Mouse (Mus musculus) megakaryocyte, embryonic 14.5 days (primary cell): ENCODE measurements at regions not wholly inside any gene's neighbourhood (a gene's known extent, or its start where the extent isn't known, plus 50 kb on each side); places are given as distances from the start of the nearest gene placed in this dataset.

ENCODE experiments used
- H3K27me3 ChIP-seq: replicated peaks from 2 replicates; pipeline ENCODE3; 2012; ENCODE audit warnings: inconsistent platforms
- H3K36me3 ChIP-seq: replicated peaks from 2 replicates; pipeline ENCODE3; 2012; ENCODE audit warnings: low read length, inconsistent platforms, mixed read lengths
- H3K4me1 ChIP-seq: 2 replicates; pipeline ENCODE4 v1.6.1; 2012; ENCODE audit warnings: inconsistent platforms
- H3K4me3 ChIP-seq: replicated peaks from 2 replicates; pipeline ENCODE3; 2012; ENCODE audit warnings: moderate library complexity, mild to moderate bottlenecking, inconsistent platforms
- H3K9me3 ChIP-seq: 2 replicates; pipeline ENCODE4 v1.6.1; 2012; ENCODE audit warnings: inconsistent platforms
- FLI1 ChIP-seq: IDR thresholded peaks from 2 replicates; pipeline ENCODE4 v1.6.1; 2012; ENCODE audit warnings: low read length, inconsistent platforms, mixed read lengths
- GATA1 ChIP-seq: IDR thresholded peaks from 3 replicates; pipeline ENCODE4 v1.6.1; 2012; ENCODE audit warnings: mixed read lengths, low read length, inconsistent platforms, borderline replicate concordance

DNA sequence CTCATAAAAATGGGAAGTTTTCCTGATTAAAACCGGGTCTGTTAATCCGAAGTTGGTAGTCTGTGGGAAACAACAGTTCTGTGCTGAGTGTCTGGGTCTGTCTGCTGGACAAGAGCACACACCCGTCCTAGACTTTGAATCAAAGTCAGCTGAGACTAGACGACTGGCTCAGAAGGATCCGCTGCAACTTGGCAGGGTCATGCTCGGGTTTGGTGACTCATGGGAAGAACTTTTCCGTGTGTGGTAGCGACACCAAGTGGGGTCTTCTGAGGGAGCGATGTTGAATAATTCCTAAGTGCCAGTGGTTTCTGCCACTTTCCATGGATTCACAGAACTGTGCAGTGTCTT, 248.9 kb downstream of the Ankrd50 start:
- Histone ChIP-seq H3K4me1 (no peaks in the 10 kb centered on the region), H3K9me3 (no peaks in the 10 kb centered on the region), H3K27me3 (peaks cover 12% of the 10 kb centered on the region), H3K4me3 (no peak overlapping the region), H3K36me3 (no peaks in the 10 kb centered on the region)
- TF ChIP-seq GATA1, result no peak

DNA sequence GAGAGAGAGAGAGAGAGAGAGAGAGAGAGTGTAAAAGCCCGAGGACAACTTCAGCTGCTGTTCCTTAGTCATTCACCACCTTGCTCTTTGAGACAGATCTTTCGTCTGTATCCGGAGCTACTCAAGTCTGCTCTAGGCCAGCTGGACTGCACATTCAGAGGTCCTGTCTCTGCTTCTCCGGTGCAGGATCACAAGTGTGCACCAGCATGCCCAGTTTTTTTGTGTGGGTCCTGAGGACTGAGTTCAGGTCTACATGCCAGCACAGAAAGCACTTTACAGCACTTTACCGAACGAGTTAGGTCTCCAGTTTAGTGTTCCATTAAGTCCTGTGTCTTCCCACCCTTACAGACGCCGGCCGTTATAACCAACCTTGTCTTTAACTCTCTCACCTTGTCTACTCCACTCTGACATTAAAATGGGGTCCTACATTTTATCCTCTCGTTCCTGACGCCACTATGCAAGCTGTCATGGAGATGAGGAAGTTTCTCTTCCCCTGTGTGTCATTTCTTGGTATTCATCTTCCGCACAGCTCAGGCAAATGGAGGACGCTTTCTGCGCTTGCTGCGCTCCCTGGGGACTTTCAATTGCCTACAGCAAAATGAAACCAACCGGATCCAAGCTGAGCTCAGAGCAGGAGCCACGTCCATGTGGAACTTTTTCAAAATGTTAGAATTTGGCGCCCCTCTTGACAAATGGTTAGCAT, 249.5 kb downstream of the Ankrd50 start:
- no peaks in the 10 kb centered on the region for H3K9me3 ChIP-seq

DNA sequence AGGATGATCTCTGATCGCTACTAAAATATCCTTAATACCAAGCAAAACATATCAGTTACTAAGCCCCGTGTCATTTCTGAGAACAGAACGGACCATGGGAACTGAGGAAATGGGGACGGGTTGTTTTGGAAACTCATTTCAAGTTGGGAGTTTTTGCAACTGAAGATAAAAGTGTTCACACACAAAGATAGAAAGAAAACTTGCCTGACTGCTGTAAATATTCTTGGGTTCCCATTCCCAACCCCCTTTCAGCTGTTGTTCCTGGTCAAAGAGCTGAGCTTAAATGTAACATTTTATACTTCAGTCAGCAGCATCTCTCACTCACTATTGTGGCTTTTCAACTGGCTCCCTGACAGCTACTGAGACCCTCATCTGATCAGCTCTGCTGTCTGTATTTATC, 250.1 kb downstream of the Ankrd50 start:
- Histone ChIP-seq H3K36me3 (no peaks in the 10 kb centered on the region), H3K4me1 (no peaks in the 10 kb centered on the region), H3K9me3 (no peaks in the 10 kb centered on the region), H3K27me3 (peaks cover 15% of the 10 kb centered on the region), H3K4me3 (no peak overlapping the region)
- TF ChIP-seq FLI1 (no peak), GATA1 (no peak)

More for the DNA sequence above, 249.5 kb downstream of the Ankrd50 start:
- TF ChIP-seq GATA1 (no peak), FLI1 (no peak)
- peaks cover 12% of the 10 kb centered on the region for H3K27me3 ChIP-seq
- no peaks in the 10 kb centered on the region for H3K4me1 ChIP-seq
- H3K36me3 ChIP-seq, result no peaks in the 10 kb centered on the region
- H3K4me3 ChIP-seq, result no peak overlapping the region

DNA sequence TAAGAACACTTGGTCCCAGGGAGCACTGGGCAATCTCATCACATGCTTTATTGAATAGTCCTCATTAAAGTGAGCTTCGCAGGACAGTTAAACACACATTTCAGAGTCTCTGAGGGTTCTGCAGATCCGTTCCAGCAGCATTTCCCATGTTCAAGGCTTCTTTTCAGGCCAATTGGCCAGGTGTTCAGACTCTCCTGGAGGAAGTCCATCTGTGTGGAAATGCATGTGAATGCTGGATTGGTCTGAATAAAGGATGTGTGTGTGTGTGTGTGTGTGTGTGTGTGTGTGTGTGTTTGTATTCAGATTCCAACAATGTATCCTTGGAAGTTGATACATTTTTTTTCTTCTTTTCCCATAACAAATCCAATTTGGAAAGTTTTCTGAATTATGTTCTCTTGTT, 250.6 kb downstream of the Ankrd50 start:
- H3K36me3 ChIP-seq, result no peaks in the 10 kb centered on the region
- no peaks in the 10 kb centered on the region for H3K9me3 ChIP-seq
- no peaks in the 10 kb centered on the region for H3K4me1 ChIP-seq
- peaks cover 16% of the 10 kb centered on the region for H3K27me3 ChIP-seq
- no peak overlapping the region for H3K4me3 ChIP-seq
- TF ChIP-seq FLI1 (no peak), GATA1 (no peak)

DNA sequence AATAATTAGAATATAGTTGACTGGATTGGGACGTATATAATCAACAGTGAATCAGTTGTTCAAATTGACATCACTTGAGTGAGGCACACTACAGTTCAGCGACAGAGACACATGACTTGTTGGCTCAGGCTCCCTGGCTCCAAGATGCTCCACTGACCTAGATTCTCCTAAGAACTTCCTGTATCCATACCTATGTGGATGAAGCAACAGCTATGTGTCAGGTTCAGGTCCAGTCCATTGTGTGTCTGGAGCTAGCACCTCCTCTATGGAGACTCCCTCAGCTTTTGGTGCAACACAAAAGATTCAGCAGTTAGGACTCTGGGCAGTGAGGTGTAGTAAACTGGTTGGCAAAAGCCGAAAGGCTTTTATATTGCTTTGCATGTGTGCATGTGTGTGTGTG, 251.6 kb downstream of the Ankrd50 start:
- Histone ChIP-seq H3K4me3 (no peak overlapping the region), H3K27me3 (peaks cover 18% of the 10 kb centered on the region), H3K9me3 (no peaks in the 10 kb centered on the region), H3K4me1 (no peaks in the 10 kb centered on the region), H3K36me3 (no peaks in the 10 kb centered on the region)
- TF ChIP-seq GATA1 (no peak), FLI1 (no peak)

DNA sequence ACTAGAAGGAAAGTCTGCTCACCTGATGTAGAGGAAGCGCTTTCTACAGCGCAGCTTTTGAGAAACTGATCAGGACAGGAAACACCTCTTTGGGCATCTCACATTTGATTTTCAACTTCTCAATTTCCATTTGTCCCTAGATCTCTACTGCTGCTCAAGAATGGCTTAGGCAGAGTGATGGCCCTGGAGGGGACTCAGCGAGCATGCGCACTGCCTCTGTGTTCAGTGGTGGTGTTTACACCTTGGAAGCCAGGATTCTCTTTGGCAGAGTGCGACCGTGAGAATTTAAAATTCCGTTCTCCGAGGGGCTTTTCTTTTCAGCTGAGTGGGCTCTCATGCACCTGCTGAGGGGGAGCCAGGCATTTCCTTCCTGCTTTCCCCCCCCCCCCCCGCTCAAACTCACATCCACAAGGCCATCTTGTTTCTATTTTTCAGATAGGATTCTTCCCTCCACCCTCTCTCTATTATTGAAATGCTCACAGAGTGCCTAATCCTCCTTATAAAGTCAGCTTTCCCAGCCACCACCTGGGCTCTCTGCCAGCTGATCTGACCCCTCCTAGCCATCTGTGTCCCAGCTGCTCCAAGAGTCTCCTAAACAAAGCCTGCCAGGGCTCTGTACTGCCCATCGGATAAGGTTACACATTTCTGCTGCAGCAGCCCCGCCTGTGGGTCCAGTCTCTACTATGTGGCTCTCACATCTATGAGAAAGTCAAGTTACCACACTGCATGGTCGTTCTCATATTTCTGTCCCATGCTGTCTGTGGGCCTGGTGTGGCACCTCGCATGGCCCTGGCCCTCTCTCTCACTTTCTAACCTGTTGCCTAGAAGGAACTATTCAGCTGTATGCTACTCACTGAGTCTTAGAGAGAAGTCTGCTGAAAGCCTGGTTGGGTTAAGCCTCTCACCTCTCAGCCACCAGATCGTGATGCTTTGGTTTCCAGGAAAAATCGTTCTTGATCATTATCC, 252.2 kb downstream of the Ankrd50 start:
- no peaks in the 10 kb centered on the region for H3K36me3 ChIP-seq
- TF ChIP-seq GATA1, result no peak
- TF ChIP-seq FLI1, result no peak

DNA sequence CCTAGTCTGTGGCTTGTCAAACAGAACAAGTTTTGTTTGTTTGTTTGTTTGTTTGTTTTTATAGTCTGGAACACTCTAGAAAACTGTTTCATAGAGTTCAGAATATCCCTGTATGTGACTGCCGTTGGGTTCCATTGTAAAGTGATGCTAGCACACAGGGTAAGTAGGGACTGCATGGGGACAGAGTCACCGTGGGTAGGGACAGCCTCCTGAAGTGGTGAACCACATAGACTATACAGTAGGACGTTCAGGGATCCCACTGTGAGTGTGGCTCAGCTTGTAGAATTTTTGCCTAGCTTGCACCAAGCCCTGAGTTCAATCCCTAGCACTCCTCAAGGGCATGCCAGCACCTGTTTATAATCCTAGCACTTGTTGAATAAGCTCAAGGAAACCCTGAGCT, 253.1 kb downstream of the Ankrd50 start:
- Histone ChIP-seq H3K36me3 (no peaks in the 10 kb centered on the region), H3K4me3 (no peak overlapping the region), H3K27me3 (peaks cover 25% of the 10 kb centered on the region), H3K9me3 (no peaks in the 10 kb centered on the region), H3K4me1 (peaks cover 5% of the 10 kb centered on the region; the same call in 1 of the 2 replicates)
- no peak for TF ChIP-seq GATA1
- TF ChIP-seq FLI1, result no peak

More for the DNA sequence above, 252.2 kb downstream of the Ankrd50 start:
- H3K4me1 ChIP-seq, result no peaks in the 10 kb centered on the region
- peaks cover 18% of the 10 kb centered on the region for H3K27me3 ChIP-seq
- no peaks in the 10 kb centered on the region for H3K9me3 ChIP-seq
- no peak overlapping the region for H3K4me3 ChIP-seq

DNA sequence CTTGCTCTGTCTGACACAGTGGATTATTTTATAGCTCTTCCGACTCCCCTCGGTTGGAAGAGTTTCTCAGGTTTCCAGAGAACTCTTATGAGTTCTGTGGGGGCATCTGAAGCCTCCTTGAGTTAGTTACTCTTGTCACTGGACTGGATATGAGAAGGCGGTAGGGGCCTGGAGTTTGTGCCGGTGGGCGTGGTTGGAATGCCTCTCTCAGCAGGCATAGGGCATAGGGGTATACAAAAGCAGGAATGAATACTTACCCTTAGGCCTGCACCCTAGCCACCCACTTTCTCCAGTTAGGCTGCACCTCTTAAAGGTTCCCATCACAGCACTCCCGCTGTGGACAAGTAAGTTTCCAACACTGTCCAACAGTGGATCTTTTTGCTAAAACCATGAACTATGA, 253.8 kb downstream of the Ankrd50 start:
- Histone ChIP-seq H3K36me3 (no peaks in the 10 kb centered on the region), H3K4me1 (peaks cover 5% of the 10 kb centered on the region; the same call in 1 of the 2 replicates), H3K9me3 (no peaks in the 10 kb centered on the region), H3K4me3 (no peak overlapping the region), H3K27me3 (peaks cover 25% of the 10 kb centered on the region)
- TF ChIP-seq GATA1, result no peak
- no peak for TF ChIP-seq FLI1

DNA sequence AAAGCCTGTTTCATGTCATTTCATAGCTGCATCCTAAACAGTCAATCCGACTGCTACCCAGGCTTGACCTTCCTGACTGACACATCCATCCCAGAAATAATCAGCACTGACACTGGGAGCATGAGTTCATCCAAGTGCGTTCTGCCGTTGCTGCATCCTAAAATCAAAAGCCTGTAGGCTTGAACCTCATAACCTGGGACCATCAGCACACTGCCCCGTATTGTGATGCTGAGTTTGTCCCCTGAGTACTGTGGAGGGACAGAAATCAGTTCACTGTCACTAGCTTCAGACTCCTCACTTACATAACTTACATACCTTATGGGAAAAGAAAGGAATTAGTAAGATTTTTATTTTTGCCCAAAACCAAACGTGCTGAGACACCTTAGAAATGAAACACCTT, 255.0 kb downstream of the Ankrd50 start:
- Histone ChIP-seq H3K9me3 (no peaks in the 10 kb centered on the region), H3K36me3 (no peaks in the 10 kb centered on the region), H3K27me3 (peaks cover 23% of the 10 kb centered on the region), H3K4me3 (no peak overlapping the region), H3K4me1 (peaks cover 5% of the 10 kb centered on the region; the same call in 1 of the 2 replicates)
- TF ChIP-seq FLI1 (no peak), GATA1 (no peak)

DNA sequence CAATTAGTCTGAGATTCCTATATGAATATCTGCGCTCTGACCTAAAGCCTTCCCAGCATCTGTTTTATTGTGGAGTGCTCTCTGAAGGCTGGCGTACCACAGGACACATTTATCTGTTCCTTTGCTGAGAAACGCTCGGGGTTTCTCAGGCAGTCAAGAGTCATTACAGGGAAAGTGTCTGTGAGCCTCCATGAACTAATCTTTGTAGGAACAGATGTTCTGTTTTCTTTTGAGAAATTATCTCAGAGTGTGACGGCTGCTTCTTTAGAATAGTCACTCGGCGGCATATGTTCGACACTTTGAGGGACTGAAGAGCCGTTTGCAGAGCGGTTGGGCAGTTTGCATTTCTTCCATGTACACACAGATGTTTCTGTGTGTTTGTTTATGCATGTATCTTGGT, 255.6 kb downstream of the Ankrd50 start:
- Histone ChIP-seq H3K9me3 (no peaks in the 10 kb centered on the region), H3K4me3 (no peak overlapping the region), H3K36me3 (no peaks in the 10 kb centered on the region), H3K27me3 (peaks cover 23% of the 10 kb centered on the region), H3K4me1 (peaks cover 5% of the 10 kb centered on the region; the same call in 1 of the 2 replicates)
- TF ChIP-seq GATA1 (no peak), FLI1 (no peak)
